Mouse (Mus musculus) heart, embryonic 13.5 days (tissue): Measurements from ENCODE around the gene Hoxd11. TPM values are rescaled to one million over a fixed set of nuclear protein-coding genes. Genes with fewer than 3 reads are reported as not detected.
A peak's percentile ranks its signal among the peaks of the same experiment; 100 is the strongest.

Experiments
- ATAC-seq: fragments of 200-750 bp; cut with Nextera tagmentation; 2 replicates; pipeline ENCODE4 v1.8.0; 2017; ENCODE audit warnings: moderate TSS enrichment; ENCODE audit not compliant: insufficient number of reproducible peaks, low FRiP score, low TSS enrichment; ENCODE audit errors: extremely low read depth
- H3K27ac ChIP-seq: fragments of 300-500 bp; sonication (generic); replicated peaks from 2 replicates; pipeline ENCODE4 v1.5.1; 2015; ENCODE audit warnings: moderate library complexity, mild to moderate bottlenecking, inconsistent platforms
- H3K27me3 ChIP-seq: fragments of 300-500 bp; sonication (generic); replicated peaks from 2 replicates; pipeline ENCODE4 v1.6.1; 2015; ENCODE audit warnings: mild to moderate bottlenecking, inconsistent platforms
- H3K36me3 ChIP-seq: fragments of 300-500 bp; sonication (generic); 2 replicates; pipeline ENCODE4 v1.6.1; 2015; ENCODE audit warnings: mild to moderate bottlenecking, inconsistent platforms
- H3K4me1 ChIP-seq: fragments of 300-500 bp; sonication (generic); 2 replicates; pipeline ENCODE4 v1.6.1; 2015; ENCODE audit warnings: inconsistent platforms
- H3K4me2 ChIP-seq: fragments of 300-500 bp; sonication (generic); 2 replicates; pipeline ENCODE4 v1.6.1; 2015; ENCODE audit warnings: inconsistent platforms, mild to moderate bottlenecking, moderate library complexity
- H3K4me3 ChIP-seq: fragments of 300-500 bp; sonication (generic); 2 replicates; pipeline ENCODE4 v1.5.1; 2015; ENCODE audit warnings: moderate library complexity, mild to moderate bottlenecking, inconsistent platforms
- H3K9ac ChIP-seq: fragments of 300-500 bp; sonication (generic); 2 replicates; pipeline ENCODE4 v1.6.1; 2015; ENCODE audit warnings: inconsistent platforms, mild to moderate bottlenecking, moderate library complexity
- H3K9me3 ChIP-seq: fragments of 300-500 bp; sonication (generic); 2 replicates; pipeline ENCODE4 v1.6.1; 2016; ENCODE audit warnings: inconsistent platforms
- WGBS: fragments of 180-500 bp; shearing (Covaris S2); methylation state at CpG from one replicate; pipeline ENCODE4 v1.1.7; 2015; ENCODE audit warnings: mixed read lengths; 5-methylcytosine and 5-hydroxymethylcytosine counted together
- polyA plus RNA-seq: library from polyadenylated mRNA; unstranded; fragments of >200 nt; fragmentation: Nextera tagmentation; extraction: Ambion mirVana; gene quantifications from 2 replicates; pipeline ENCODE4 v1.2.1, GENCODE M21; 2015

Gene Hoxd11
- polyA plus RNA-seq, 1 experiment from 2014 or later = not detected

GRCm38 (mm10) chr2:74700546-74701112 is 21.3 kb downstream of the Hoxd11 start:
- Histone ChIP-seq H3K4me3 (no peak overlapping the region), H3K27ac (no peak overlapping the region), H3K4me2 (no peak overlapping the region), H3K9me3 (no peaks in the 10 kb centered on the region), H3K36me3 (no peaks in the 10 kb centered on the region), H3K27me3 (peaks cover 100% of the 10 kb centered on the region), H3K9ac (no peak overlapping the region), H3K4me1 (peaks cover 25% of the 10 kb centered on the region)
- 3% methylated on average over 22 of the region's 22 CpGs for WGBS
- ATAC-seq = no peak

- H3K27me3 ChIP-seq = peaks cover 99% of the 10 kb centered on the region
- no peak overlapping the region for H3K4me3 ChIP-seq
- no peak overlapping the region for H3K27ac ChIP-seq
- no peak overlapping the region for H3K4me2 ChIP-seq
- no peak for ATAC-seq
- WGBS = 16% methylated on average over 17 of the region's 17 CpGs
- no peaks in the 10 kb centered on the region for H3K9me3 ChIP-seq
- peaks cover 28% of the 10 kb centered on the region for H3K4me1 ChIP-seq
- no peak overlapping the region for H3K9ac ChIP-seq
- no peaks in the 10 kb centered on the region for H3K36me3 ChIP-seq
Observed at GRCm38 (mm10) chr2:74701949-74702819, 22.8 kb downstream of the Hoxd11 start.

GRCm38 (mm10) chr2:74702820-74703219 is 23.5 kb downstream of the Hoxd11 start:
- H3K4me3 ChIP-seq = no peak overlapping the region
- 20% methylated on average over 6 of the region's 6 CpGs for WGBS

GRCm38 (mm10) chr2:74703317-74703716 is 24.0 kb downstream of the Hoxd11 start:
- no peak overlapping the region for H3K9ac ChIP-seq

More at GRCm38 (mm10) chr2:74702820-74703219, 23.5 kb downstream of the Hoxd11 start:
- no peak overlapping the region for H3K4me2 ChIP-seq
- H3K36me3 ChIP-seq = no peaks in the 10 kb centered on the region
- H3K4me1 ChIP-seq = peaks cover 23% of the 10 kb centered on the region
- H3K9ac ChIP-seq = no peak overlapping the region
- H3K27ac ChIP-seq = no peak overlapping the region
- no peak for ATAC-seq
- H3K9me3 ChIP-seq = no peaks in the 10 kb centered on the region
- H3K27me3 ChIP-seq = peaks cover 99% of the 10 kb centered on the region

GRCm38 (mm10) chr2:74703720-74704392 is 24.5 kb downstream of the Hoxd11 start:
- H3K4me1 ChIP-seq = peaks cover 15% of the 10 kb centered on the region
- H3K27me3 ChIP-seq = peaks cover 99% of the 10 kb centered on the region
- no peaks in the 10 kb centered on the region for H3K9me3 ChIP-seq
- ATAC-seq = no peak
- WGBS = 4% methylated on average over 26 of the region's 26 CpGs
- H3K27ac ChIP-seq = no peak overlapping the region
- no peaks in the 10 kb centered on the region for H3K36me3 ChIP-seq
- peak overlapping the region; percentile 7; the same call in 1 of the 2 replicates for H3K4me2 ChIP-seq
- H3K9ac ChIP-seq = no peak overlapping the region
- H3K4me3 ChIP-seq = peak overlapping the region; percentile 51; the same call in 1 of the 2 replicates

More at GRCm38 (mm10) chr2:74703317-74703716, 24.0 kb downstream of the Hoxd11 start:
- no peak for ATAC-seq
- H3K9me3 ChIP-seq = no peaks in the 10 kb centered on the region
- H3K4me3 ChIP-seq = no peak overlapping the region
- 9% methylated on average over 10 of the region's 10 CpGs for WGBS
- H3K4me2 ChIP-seq = no peak overlapping the region
- H3K4me1 ChIP-seq = peaks cover 18% of the 10 kb centered on the region
- H3K36me3 ChIP-seq = no peaks in the 10 kb centered on the region
- H3K27ac ChIP-seq = no peak overlapping the region
- H3K27me3 ChIP-seq = peaks cover 99% of the 10 kb centered on the region

GRCm38 (mm10) chr2:74704393-74704998 is 25.1 kb downstream of the Hoxd11 start, which contains the start of gene Hoxd8:
Gene Hoxd8 (plus strand): TSS chr2:74704615.
- Histone ChIP-seq H3K9me3 (no peaks in the 10 kb centered on the region), H3K4me1 (peaks cover 15% of the 10 kb centered on the region), H3K27ac (no peak within 1 kb of the TSS), H3K27me3 (peaks cover 99% of the 10 kb centered on the region), H3K4me3 (peak within 1 kb of the TSS; percentile 51), H3K9ac (peak within 1 kb of the TSS; percentile 62), H3K4me2 (peak within 1 kb of the TSS; percentile 75), H3K36me3 (no peaks in the 10 kb centered on the region)
- no peak for ATAC-seq
- under 1% methylated on average over 42 of the region's 52 CpGs for WGBS

- ATAC-seq = no peak
- Histone ChIP-seq H3K36me3 (no peaks in the 10 kb centered on the region), H3K4me2 (peak overlapping the region; percentile 75), H3K4me1 (peaks cover 15% of the 10 kb centered on the region), H3K9me3 (no peaks in the 10 kb centered on the region), H3K27me3 (peaks cover 99% of the 10 kb centered on the region), H3K27ac (no peak overlapping the region), H3K9ac (peak overlapping the region; percentile 62), H3K4me3 (peak overlapping the region; percentile 51)
- under 1% methylated on average over 61 of the region's 66 CpGs for WGBS
Observed at GRCm38 (mm10) chr2:74704999-74705466, 25.7 kb downstream of the Hoxd11 start.

- H3K27me3 ChIP-seq = peaks cover 99% of the 10 kb centered on the region
- no peak overlapping the region for H3K27ac ChIP-seq
- under 1% methylated on average over 66 of the region's 85 CpGs for WGBS
- H3K4me1 ChIP-seq = peaks cover 15% of the 10 kb centered on the region
- peak overlapping the region; percentile 62 for H3K9ac ChIP-seq
- no peaks in the 10 kb centered on the region for H3K9me3 ChIP-seq
- H3K4me2 ChIP-seq = peak overlapping the region; percentile 75
- no peaks in the 10 kb centered on the region for H3K36me3 ChIP-seq
- no peak for ATAC-seq
- H3K4me3 ChIP-seq = peak overlapping the region; percentile 51
Observed at GRCm38 (mm10) chr2:74705467-74706089, 26.2 kb downstream of the Hoxd11 start.

DNA sequence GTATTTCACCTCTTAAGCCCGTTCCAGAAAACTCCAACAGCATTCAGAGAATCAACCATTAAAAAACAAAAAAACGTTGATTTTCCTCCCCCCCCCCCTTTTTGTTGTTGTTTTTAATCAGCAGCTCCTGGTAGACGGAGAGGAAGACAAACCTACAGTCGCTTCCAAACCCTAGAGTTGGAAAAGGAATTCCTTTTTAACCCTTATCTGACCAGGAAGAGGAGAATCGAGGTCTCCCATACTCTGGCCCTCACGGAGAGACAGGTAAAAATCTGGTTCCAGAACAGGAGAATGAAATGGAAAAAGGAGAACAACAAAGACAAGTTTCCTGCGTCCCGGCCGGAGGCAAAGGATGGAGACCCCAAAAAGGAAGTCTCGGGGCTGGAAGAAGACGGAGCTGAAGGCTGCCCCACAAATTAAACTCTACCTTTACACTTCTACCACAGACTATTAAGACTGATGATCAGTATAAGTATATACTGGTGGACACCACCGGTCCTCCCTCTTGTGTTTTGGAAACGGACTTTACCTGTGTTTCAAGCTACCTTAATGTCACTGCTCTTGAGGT is 27.1 kb downstream of the Hoxd11 start:
- Histone ChIP-seq H3K4me3 (no peak overlapping the region), H3K27ac (no peak overlapping the region), H3K9ac (no peak overlapping the region), H3K4me2 (no peak overlapping the region), H3K27me3 (peaks cover 99% of the 10 kb centered on the region), H3K9me3 (no peaks in the 10 kb centered on the region), H3K4me1 (peaks cover 15% of the 10 kb centered on the region), H3K36me3 (no peaks in the 10 kb centered on the region)
- 3% methylated on average over 13 of the region's 13 CpGs for WGBS
- no peak for ATAC-seq

DNA sequence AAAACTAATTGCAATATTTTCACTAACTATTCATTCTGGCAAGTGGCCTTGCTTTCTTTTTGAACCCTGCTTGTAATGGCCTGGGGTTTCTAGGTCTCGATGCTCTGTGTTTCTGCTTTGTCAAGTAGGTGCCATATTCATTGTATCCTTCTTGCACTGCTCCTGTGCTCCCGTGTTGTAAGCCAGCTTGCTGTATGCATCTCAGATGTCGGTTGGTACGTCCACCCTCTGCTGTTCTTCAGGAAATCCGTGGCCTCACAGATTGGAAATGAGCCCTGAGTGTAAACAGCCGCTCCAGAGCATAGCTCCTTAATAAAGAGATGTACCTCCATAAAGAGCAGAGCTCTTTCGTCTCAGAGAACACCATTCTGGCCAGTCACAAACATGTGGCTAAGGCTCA is 28.2 kb downstream of the Hoxd11 start:
- peaks cover 99% of the 10 kb centered on the region for H3K27me3 ChIP-seq
- 11% methylated on average over 7 of the region's 7 CpGs for WGBS
- ATAC-seq = no peak
- peaks cover 24% of the 10 kb centered on the region for H3K4me1 ChIP-seq
- H3K36me3 ChIP-seq = no peaks in the 10 kb centered on the region
- no peak overlapping the region for H3K9ac ChIP-seq
- no peak overlapping the region for H3K27ac ChIP-seq
- H3K4me2 ChIP-seq = no peak overlapping the region
- no peaks in the 10 kb centered on the region for H3K9me3 ChIP-seq
- no peak overlapping the region for H3K4me3 ChIP-seq
